Mouse (Mus musculus) cerebellum, postnatal 25 days (tissue): ENCODE data around the gene Crct1.
A peak's percentile ranks its signal among the peaks of the same experiment; 100 is the strongest.

Source experiments
- DNase-seq, 2 experiments: peaks; one replicate each; pipeline ENCODE4 v3.0.0; 2021; ENCODE audit warnings: mixed read lengths in 2 of 2

Gene Crct1

GRCm38 (mm10) chr3:93015460-93016104 is at the start of gene Crct1:
Gene Crct1 (minus strand): TSS chr3:93015687.
- DNase-seq, result no peak

- peak in 1 of 2 experiments; percentile 9 for DNase-seq
These were observed 37.5 kb upstream of the Crct1 start for GRCm38 (mm10) chr3:93052826-93053474.

GRCm38 (mm10) chr3:93050182-93050581 is 34.7 kb upstream of the Crct1 start:
- DNase-seq, result no peak

DNA sequence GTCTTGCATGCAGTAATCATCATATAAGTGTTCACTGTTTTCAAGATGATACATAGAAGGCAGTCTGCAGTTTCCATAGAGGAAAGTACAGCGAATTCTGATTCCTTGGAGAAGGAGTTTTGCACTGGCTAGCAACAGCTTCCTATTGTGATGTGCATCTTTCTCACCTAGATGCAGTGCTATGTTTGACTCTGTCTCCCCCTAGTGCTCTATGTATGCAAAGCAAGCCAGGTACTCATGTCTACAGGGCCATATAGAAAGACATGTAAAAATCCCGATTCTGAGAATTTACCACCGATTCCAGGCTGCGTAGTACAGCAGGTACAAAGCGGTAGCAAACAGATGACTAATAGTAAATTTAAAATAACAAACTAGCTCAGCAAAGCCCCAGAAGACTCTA is 16.0 kb upstream of the Crct1 start:
- peak in 1 of 2 experiments; percentile 24 for DNase-seq

GRCm38 (mm10) chr3:93025486-93025885 is 10.0 kb upstream of the Crct1 start:
- DNase-seq, result no peak

GRCm38 (mm10) chr3:93023411-93024184 is 8.1 kb upstream of the Crct1 start:
- no peak for DNase-seq

DNA sequence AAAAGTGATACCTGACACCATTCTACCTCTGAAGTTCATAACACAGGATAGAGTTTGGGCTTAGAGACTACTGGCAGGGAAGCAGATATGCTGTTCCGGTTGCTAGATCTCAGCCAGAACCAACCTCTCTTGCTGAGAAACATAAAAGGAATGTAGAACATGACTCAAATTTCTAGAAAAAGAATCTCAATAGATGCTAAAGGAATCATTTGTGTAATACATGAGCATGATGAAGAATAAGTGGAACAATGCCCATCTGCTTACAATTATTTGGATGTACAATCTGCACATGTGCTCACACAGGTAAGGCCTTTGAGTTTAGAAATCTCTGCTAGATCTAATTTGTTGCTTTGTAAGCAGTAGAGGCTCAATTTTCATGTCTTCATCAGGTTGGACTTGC is 5.7 kb upstream of the Crct1 start:
- DNase-seq, result no peak

DNA sequence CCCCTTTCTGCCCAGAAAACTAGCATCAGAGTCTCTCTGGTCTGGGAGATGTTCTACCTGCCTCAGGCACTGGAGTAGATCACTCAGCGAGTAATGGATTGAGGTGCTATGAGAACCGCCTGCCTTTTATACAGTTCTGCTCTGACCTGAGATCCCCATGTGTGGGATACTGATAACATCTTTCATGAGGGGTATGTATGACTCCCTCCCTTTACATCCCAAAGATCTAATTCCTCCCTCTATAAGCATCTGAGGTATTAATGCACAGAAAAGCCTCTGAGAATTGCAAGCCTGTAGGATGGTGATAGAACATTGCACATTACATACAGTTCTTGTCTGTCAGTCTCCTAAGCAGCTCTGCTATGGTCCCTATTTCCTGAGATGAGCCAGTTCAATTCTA is 3.5 kb upstream of the Crct1 start, which contains the start of gene Lce1m:
Lce1m (minus strand) TSS at position 101 of the 400 bp plus-strand sequence.
- no peak for DNase-seq

GRCm38 (mm10) chr3:93014871-93015270 is 616 bp downstream of the Crct1 start:
- DNase-seq, result no peak

GRCm38 (mm10) chr3:93014378-93014801 is 1.1 kb downstream of the Crct1 start:
- peak; percentile 10 to 15 for DNase-seq

GRCm38 (mm10) chr3:93002843-93003242 is 12.6 kb downstream of the Crct1 start:
- no peak for DNase-seq

GRCm38 (mm10) chr3:93000621-93001020 is 14.9 kb downstream of the Crct1 start:
- no peak for DNase-seq

DNA sequence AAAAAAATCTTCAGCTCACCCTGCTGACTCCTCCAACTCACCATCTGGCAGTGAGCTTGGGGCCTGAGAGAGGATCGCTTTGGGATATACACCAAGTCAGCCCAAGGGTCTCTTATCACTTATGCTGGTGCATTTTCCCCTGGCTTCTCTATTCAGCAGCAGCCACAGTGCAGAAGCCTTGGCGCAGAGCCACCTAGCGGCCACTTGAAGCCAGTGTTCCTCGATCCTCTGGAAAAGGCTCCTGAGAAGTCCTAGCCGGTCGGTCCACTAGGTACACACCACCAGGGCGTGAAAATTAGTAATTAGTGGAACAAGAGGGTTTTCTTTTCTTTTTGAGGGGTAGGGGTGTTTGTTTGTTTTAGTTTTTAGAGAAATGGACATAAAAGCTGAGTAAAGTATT is 16.8 kb downstream of the Crct1 start:
- DNase-seq, result peak; percentile 65 to 85

DNA sequence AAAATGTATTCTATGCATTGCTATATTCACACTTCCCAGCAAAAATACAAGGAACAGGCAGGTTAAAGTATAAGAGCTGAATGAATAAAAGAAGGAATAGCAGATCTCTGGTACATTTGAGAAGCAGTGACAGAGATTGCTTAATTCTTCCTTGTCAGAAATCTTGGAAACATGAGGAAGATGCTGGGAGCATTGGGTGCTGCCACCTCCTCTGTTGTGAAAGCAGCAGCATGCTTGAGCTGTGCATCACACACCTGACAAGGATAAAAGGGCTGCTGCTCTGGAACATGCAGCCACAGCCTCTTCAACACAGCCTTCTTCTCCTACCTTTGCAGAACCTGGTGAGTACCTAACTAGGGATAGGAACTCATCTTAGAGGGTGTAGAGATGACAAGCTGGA is 23.6 kb downstream of the Crct1 start, which contains the start of gene Lce3f:
Lce3f (plus strand) TSS at position 301 of the 400 bp plus-strand sequence.
- DNase-seq, result no peak

DNA sequence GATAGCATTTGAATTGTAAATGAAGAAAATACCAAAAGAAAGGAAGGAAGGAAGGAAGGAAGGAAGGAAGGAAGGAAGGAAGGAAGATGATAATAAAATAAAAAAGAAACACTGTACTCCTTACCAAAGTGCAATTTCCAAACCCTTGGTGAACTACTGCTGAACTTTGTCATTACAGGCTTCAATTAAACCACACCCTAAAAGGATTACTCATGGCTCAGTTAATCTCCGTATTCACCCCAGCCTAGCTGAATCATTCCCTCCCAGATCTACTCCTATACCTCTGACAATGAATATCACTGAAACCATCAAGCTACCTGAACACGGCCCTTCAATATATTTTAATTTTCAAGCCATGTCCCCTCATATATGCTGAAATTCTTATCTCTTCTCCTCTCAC is 37.0 kb downstream of the Crct1 start:
- no peak for DNase-seq

GRCm38 (mm10) chr3:92966761-92967160 is 48.7 kb downstream of the Crct1 start, which contains the start of gene Lce3e:
Gene Lce3e (plus strand): TSS chr3:92967061.
- DNase-seq, result no peak
